Comparison of ENCODE assay signal across 12 mouse cellular contexts in the genomic region with DNA sequence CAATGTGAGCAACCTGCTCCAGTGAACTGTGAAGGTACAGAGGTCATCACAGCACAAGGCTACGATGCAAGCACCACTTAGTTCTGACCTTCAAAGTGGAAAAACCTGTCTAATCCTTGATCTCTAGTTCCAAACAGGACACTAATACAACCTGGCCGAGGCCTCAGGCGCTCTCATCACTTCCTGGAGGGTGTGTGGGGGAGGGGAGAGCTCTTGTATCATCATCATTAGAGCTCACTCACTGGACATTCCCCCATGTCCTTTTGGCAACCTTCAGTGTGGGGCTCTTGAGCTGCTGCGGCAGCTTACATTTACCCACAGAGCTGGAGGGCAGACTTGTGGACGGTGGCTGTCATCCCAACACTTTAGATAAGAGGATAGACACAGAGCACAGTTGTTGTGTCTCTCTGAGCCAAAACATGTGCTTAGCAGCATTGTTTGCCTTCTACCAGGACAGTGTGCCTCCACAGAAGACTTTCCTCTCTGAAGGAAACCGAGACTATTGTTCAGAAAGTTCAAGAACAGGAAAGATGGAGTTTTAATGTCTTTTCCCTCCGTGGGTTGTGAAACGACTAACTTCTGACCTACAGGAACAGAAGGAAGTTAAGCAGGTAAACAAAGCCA.
DNase-seq lines count a peak whose midpoint lies in the region; ATAC-seq and TF ChIP-seq lines count a peak whose summit lies in the region.
"Had no signal": no experiment of that assay in that cellular context is flagged by ENCODE, and none has a peak within 500 bp of the region (broad histone marks: within the 10 kb centered on the region; RNA-seq: fewer than 3 reads in every experiment).

No protein-coding gene starts in this region.

- H3K9me3 ChIP-seq in kidney, embryonic 16.5 days (ENCODE audit: low read length): no peaks in the 10 kb centered on the region
- H3K9me3 ChIP-seq in heart, embryonic 11.5 days (replicated peaks; ENCODE audit: control insufficient read depth, low read length): no peaks in the 10 kb centered on the region
- H3K9me3 ChIP-seq in intestine, postnatal 0 days (ENCODE audit: control insufficient read depth): no peaks in the 10 kb centered on the region
- H3K9me3 ChIP-seq in lung, postnatal 0 days (ENCODE audit: low read length): no peaks in the 10 kb centered on the region
- no peaks in the 10 kb centered on the region for H3K9me3 ChIP-seq in embryonic facial prominence, embryonic 10.5 days
- H3K9me3 ChIP-seq: embryonic facial prominence, embryonic 15.5 days had no signal

- no peak overlapping the region for H3K4me2 ChIP-seq in kidney, embryonic 16.5 days (replicated peaks; ENCODE audit: low read depth, low read length)
- no peak overlapping the region for H3K4me2 ChIP-seq in heart, embryonic 11.5 days
- H3K4me2 ChIP-seq in intestine, postnatal 0 days (replicated peaks; ENCODE audit: low read depth): no peak overlapping the region
- H3K4me2 ChIP-seq in lung, postnatal 0 days (replicated peaks; ENCODE audit: low read depth, low read length): no peak overlapping the region
- H3K4me2 ChIP-seq: embryonic facial prominence, embryonic 15.5 days had no signal

- TF ChIP-seq EP300 in lung, postnatal 0 days (IDR thresholded peaks at IDR 0.05): no peak

- no peak for ATAC-seq in kidney, embryonic 16.5 days (ENCODE audit: low FRiP score, low TSS enrichment)
- ATAC-seq in heart, embryonic 11.5 days (replicated peaks; ENCODE audit: insufficient number of reproducible peaks, low FRiP score, low TSS enrichment): no peak
- peak; percentile 19; the same call in 1 of the 2 replicates for ATAC-seq in intestine, postnatal 0 days
- ATAC-seq in lung, postnatal 0 days: peak; percentile 76

- DNase-seq in kidney, adult 18-20 months: peak; percentile 64
- peak; percentile 60 for DNase-seq in lung, postnatal 0 days (ENCODE audit: low spot score)
- DNase-seq in embryonic facial prominence, embryonic 10.5 days (ENCODE audit: low spot score): no peak
- DNase-seq in cerebellum, adult 9-10 months: no peak
- DNase-seq in cerebellum, postnatal 25 days: no peak
- DNase-seq: adrenal gland, postnatal 36 days; cerebellum, adult 8-10 months; left cerebral cortex, postnatal 4 days had no signal

- no peak for TF ChIP-seq CTCF in intestine, postnatal 0 days (IDR thresholded peaks at IDR 0.05; ENCODE audit: low read depth)
- no peak for TF ChIP-seq CTCF in lung, postnatal 0 days (IDR thresholded peaks at IDR 0.05)

- H3K4me3 ChIP-seq in kidney, embryonic 16.5 days (ENCODE audit: low read length): no peak overlapping the region
- no peak overlapping the region for H3K4me3 ChIP-seq in heart, embryonic 11.5 days (ENCODE audit: low read depth, low read length)
- no peak overlapping the region for H3K4me3 ChIP-seq in intestine, postnatal 0 days (ENCODE audit: low read depth, low read length)
- no peak overlapping the region for H3K4me3 ChIP-seq in lung, postnatal 0 days (ENCODE audit: low read depth, low read length)
- no peak overlapping the region for H3K4me3 ChIP-seq in embryonic facial prominence, embryonic 10.5 days
- H3K4me3 ChIP-seq: embryonic facial prominence, embryonic 15.5 days had no signal

- no peak overlapping the region for H3K9ac ChIP-seq in kidney, embryonic 16.5 days (replicated peaks; ENCODE audit: low read length)
- H3K9ac ChIP-seq in heart, embryonic 11.5 days (ENCODE audit: low read depth, low read length): no peak overlapping the region
- H3K9ac ChIP-seq in intestine, postnatal 0 days (ENCODE audit: low read depth, low read length): no peak overlapping the region
- no peak overlapping the region for H3K9ac ChIP-seq in lung, postnatal 0 days (replicated peaks; ENCODE audit: low read depth)
- H3K9ac ChIP-seq: embryonic facial prominence, embryonic 15.5 days had no signal

- no peaks in the 10 kb centered on the region for H3K36me3 ChIP-seq in kidney, embryonic 16.5 days (ENCODE audit: insufficient read depth, low read length)
- H3K36me3 ChIP-seq in heart, embryonic 11.5 days (ENCODE audit: control insufficient read depth, insufficient read depth, low read length): no peaks in the 10 kb centered on the region
- H3K36me3 ChIP-seq in intestine, postnatal 0 days (ENCODE audit: control insufficient read depth, insufficient read depth): no peaks in the 10 kb centered on the region
- H3K36me3 ChIP-seq in lung, postnatal 0 days (ENCODE audit: insufficient read depth, low read length): no peaks in the 10 kb centered on the region
- no peaks in the 10 kb centered on the region for H3K36me3 ChIP-seq in embryonic facial prominence, embryonic 10.5 days (replicated peaks)
- H3K36me3 ChIP-seq: embryonic facial prominence, embryonic 15.5 days had no signal

- 47% methylated on average over 8 of the region's 8 CpGs for WGBS in kidney, embryonic 16.5 days
- whole genome bisulfite sequencing in heart, embryonic 11.5 days (ENCODE audit: insufficient replicate concordance): 37% methylated on average over 8 of the region's 8 CpGs
- 38% methylated on average over 8 of the region's 8 CpGs for WGBS in intestine, postnatal 0 days
- WGBS in lung, postnatal 0 days: 29% methylated on average over 8 of the region's 8 CpGs
- WGBS in embryonic facial prominence, embryonic 10.5 days: 65% methylated on average over 8 of the region's 8 CpGs

- H3K4me1 ChIP-seq in kidney, embryonic 16.5 days (ENCODE audit: insufficient read depth, low read length): peaks cover 6% of the 10 kb centered on the region
- peaks cover 12% of the 10 kb centered on the region for H3K4me1 ChIP-seq in heart, embryonic 11.5 days (ENCODE audit: control insufficient read depth, insufficient read depth, low read length)
- H3K4me1 ChIP-seq in intestine, postnatal 0 days (replicated peaks; ENCODE audit: control insufficient read depth, insufficient read depth, low read length): no peaks in the 10 kb centered on the region; the same call in 1 of the 2 replicates
- no peaks in the 10 kb centered on the region; the same call in 1 of the 2 replicates for H3K4me1 ChIP-seq in lung, postnatal 0 days (ENCODE audit: insufficient read depth, low read depth, low read length)
- peaks cover 5% of the 10 kb centered on the region for H3K4me1 ChIP-seq in embryonic facial prominence, embryonic 10.5 days

- H3K27me3 ChIP-seq in kidney, embryonic 16.5 days (ENCODE audit: insufficient read depth, low read length): no peaks in the 10 kb centered on the region
- H3K27me3 ChIP-seq in heart, embryonic 11.5 days (ENCODE audit: control insufficient read depth, insufficient read depth, low read length): no peaks in the 10 kb centered on the region
- H3K27me3 ChIP-seq in intestine, postnatal 0 days (replicated peaks; ENCODE audit: control insufficient read depth, insufficient read depth, low read length): no peaks in the 10 kb centered on the region
- no peaks in the 10 kb centered on the region for H3K27me3 ChIP-seq in lung, postnatal 0 days (replicated peaks; ENCODE audit: insufficient read depth, low read length)
- H3K27me3 ChIP-seq in embryonic facial prominence, embryonic 10.5 days (replicated peaks; ENCODE audit: low read depth, poor library complexity, severe bottlenecking): peaks cover 25% of the 10 kb centered on the region
- H3K27me3 ChIP-seq: embryonic facial prominence, embryonic 15.5 days had no signal

- H3K27ac ChIP-seq in kidney, embryonic 16.5 days (ENCODE audit: low read length): no peak overlapping the region; the same call in 1 of the 2 replicates
- peak overlapping the region; percentile 41; the same call in 1 of the 2 replicates for H3K27ac ChIP-seq in heart, embryonic 11.5 days (ENCODE audit: low read depth, low read length)
- no peak overlapping the region for H3K27ac ChIP-seq in intestine, postnatal 0 days (ENCODE audit: low read depth, low read length)
- H3K27ac ChIP-seq in lung, postnatal 0 days (ENCODE audit: low read length): peak overlapping the region; percentile 47; the same call in 1 of the 2 replicates
- no peak overlapping the region for H3K27ac ChIP-seq in embryonic facial prominence, embryonic 10.5 days (replicated peaks)
- H3K27ac ChIP-seq: embryonic facial prominence, embryonic 15.5 days had no signal

Comparison
In these comparisons a context has a peak if more than half of its experiments do, and no peak if none do; other contexts are left out.
1. DNase-seq: peak in kidney, adult 18-20 months (single experiment) and lung, postnatal 0 days (single experiment); none in embryonic facial prominence, embryonic 10.5 days (single experiment), cerebellum, adult 9-10 months (single experiment) and cerebellum, postnatal 25 days (0 of 2).
2. ATAC-seq: peak in intestine, postnatal 0 days (single experiment) and lung, postnatal 0 days (single experiment); none in kidney, embryonic 16.5 days (single experiment) and heart, embryonic 11.5 days (single experiment).
3. H3K27ac ChIP-seq: peak in heart, embryonic 11.5 days (single experiment) and lung, postnatal 0 days (single experiment); none in kidney, embryonic 16.5 days (single experiment), intestine, postnatal 0 days (single experiment) and embryonic facial prominence, embryonic 10.5 days (single experiment).